Mouse (Mus musculus) MEL (cell line): ENCODE measurements around the gene Mboat1.

ENCODE experiments used
- CTCF ChIP-seq, 3 experiments: IDR thresholded peaks in 2 of 3; conservative IDR thresholded peaks in 1 of 3; 2 replicates each; pipeline ENCODE4 v1.5.1; 2011 to 2012; ENCODE audit warnings: low read length in 3 of 3, low read depth in 2 of 3, mild to moderate bottlenecking in 2 of 3, improper control_type of control experiment in 1 of 3, inconsistent platforms in 1 of 3, mixed read lengths in 1 of 3, moderate library complexity in 1 of 3; ENCODE audit not compliant: control insufficient read depth in 1 of 3, insufficient read depth in 1 of 3, poor library complexity in 1 of 3, severe bottlenecking in 1 of 3
- EP300 ChIP-seq, 2 experiments: IDR thresholded peaks; 2 replicates each; pipeline ENCODE4 v1.6.1; 2011; ENCODE audit warnings: improper control_type of control experiment in 2 of 2, low read length in 2 of 2, low read depth in 1 of 2, mild to moderate bottlenecking in 1 of 2
- GATA1 ChIP-seq: IDR thresholded peaks from 2 replicates; pipeline ENCODE4 v1.6.1; 2011; ENCODE audit warnings: low read depth, low read length, improper control_type of control experiment
- JUND ChIP-seq: IDR thresholded peaks from 2 replicates; pipeline ENCODE4 v1.6.1; 2011; ENCODE audit warnings: low read depth, mild to moderate bottlenecking, improper control_type of control experiment, low read length
- MAX ChIP-seq: IDR thresholded peaks from 2 replicates; pipeline ENCODE4 v1.6.1; 2011; ENCODE audit warnings: low read length, improper control_type of control experiment
- ZC3H11A ChIP-seq: IDR thresholded peaks from 2 replicates; pipeline ENCODE4 v1.6.1; 2012; ENCODE audit warnings: low read depth, mild to moderate bottlenecking, inconsistent platforms, low read length, improper control_type of control experiment
- ZNF384 ChIP-seq: IDR thresholded peaks from 2 replicates; pipeline ENCODE4 v1.6.1; 2012; ENCODE audit warnings: low read depth, mild to moderate bottlenecking, inconsistent platforms, low read length, improper control_type of control experiment

- no peak for TF ChIP-seq MAX
- no peak for TF ChIP-seq EP300 (IDR thresholded peaks at IDR 0.05; ENCODE audit: low read depth in 1 of 2, low read length in 2 of 2)
- TF ChIP-seq CTCF (IDR thresholded peaks at IDR 0.05 in 2 of 3, conservative IDR thresholded peaks at IDR 0.05 in 1 of 3; ENCODE audit: control insufficient read depth in 1 of 3, insufficient read depth in 1 of 3, low read depth in 2 of 3, low read length in 3 of 3, poor library complexity in 1 of 3, severe bottlenecking in 1 of 3): no peak
- no peak for TF ChIP-seq ZC3H11A
- no peak for TF ChIP-seq ZNF384
- TF ChIP-seq GATA1: no peak
- no peak for TF ChIP-seq JUND
Measured at GRCm38 (mm10) chr13:30140646-30141045, 4.4 kb downstream of the Mboat1 start.
